Mouse (Mus musculus) ovary, adult 2 months (tissue): Measurements from ENCODE around the gene Kdm4b. TPM values are rescaled to one million over a fixed set of nuclear protein-coding genes. Genes with fewer than 3 reads are reported as not detected.

Experiments
- polyA plus RNA-seq: library from polyadenylated mRNA; depleted of rRNA; stranded (reverse); fragments of >200 nt; gene quantifications from 2 replicates; pipeline ENCODE4 v1.2.3, GENCODE M21; 2012; rRNA removed

Gene Kdm4b
- 75.5 and 81.9 TPM in 2 replicates for polyA plus RNA-seq

GRCm38 (mm10) chr17:56325450-56326152 is at the start of gene Kdm4b:
Kdm4b (plus strand) TSS chr17:56326062.

GRCm38 (mm10) chr17:56276643-56277566 is 49.0 kb upstream of the Kdm4b start, which contains the start of gene Ticam1:
Ticam1 (minus strand) TSS chr17:56276786.

GRCm38 (mm10) chr17:56292531-56293222 is 33.2 kb upstream of the Kdm4b start, which contains the start of gene Plin3:
Plin3 (minus strand) TSS chr17:56292873.

GRCm38 (mm10) chr17:56300186-56300585 is 25.7 kb upstream of the Kdm4b start, which contains the start of gene Arrdc5:
Arrdc5 (minus strand) TSS chr17:56300286.

GRCm38 (mm10) chr17:56303160-56303846 is 22.6 kb upstream of the Kdm4b start, which contains the start of gene Uhrf1:
Uhrf1 (plus strand) TSS chr17:56303321.

Other genes starting within 250 kb of the Kdm4b start
- 52.3 and 75.6 TPM in 2 replicates for gene Hdgfl2, start 246.4 kb upstream of the Kdm4b start, polyA plus RNA-seq
- 206 and 215 TPM in 2 replicates for gene Plin4, start 216.3 kb upstream of the Kdm4b start, polyA plus RNA-seq
- gene Plin5, start 208.5 kb upstream of the Kdm4b start, polyA plus RNA-seq = 19.0 and 42.0 TPM in 2 replicates
- 76.6 and 100 TPM in 2 replicates for gene Lrg1, start 204.1 kb upstream of the Kdm4b start, polyA plus RNA-seq
- gene Sema6b, start 185.7 kb upstream of the Kdm4b start, polyA plus RNA-seq = 15.5 and 19.9 TPM in 2 replicates
- gene Tnfaip8l1, start 163.6 kb upstream of the Kdm4b start, polyA plus RNA-seq = 9.7 and 10.3 TPM in 2 replicates
- gene Mydgf, start 142.1 kb upstream of the Kdm4b start, polyA plus RNA-seq = 124 and 131 TPM in 2 replicates
- 58.6 and 59.5 TPM in 2 replicates for gene Dpp9, start 107.2 kb upstream of the Kdm4b start, polyA plus RNA-seq
- gene Fem1a, start 69.3 kb upstream of the Kdm4b start, polyA plus RNA-seq = 39.9 and 52.7 TPM in 2 replicates
- gene Ticam1, start 49.3 kb upstream of the Kdm4b start, polyA plus RNA-seq = 29.8 and 32.7 TPM in 2 replicates
- gene Plin3, start 33.2 kb upstream of the Kdm4b start, polyA plus RNA-seq = 53.2 and 60.7 TPM in 2 replicates
- gene Arrdc5, start 25.8 kb upstream of the Kdm4b start, polyA plus RNA-seq = not detected in 2 replicates
- gene Uhrf1, start 22.7 kb upstream of the Kdm4b start, polyA plus RNA-seq = 30.6 and 42.8 TPM in 2 replicates
- gene Ptprs, start 150.4 kb downstream of the Kdm4b start, polyA plus RNA-seq = 427 and 461 TPM in 2 replicates
- gene Znrf4, start 186.4 kb downstream of the Kdm4b start, polyA plus RNA-seq = not detected in 2 replicates
- gene Gm20219, start 228.3 kb downstream of the Kdm4b start, polyA plus RNA-seq = 8.1 TPM in 2 replicates